Mouse (Mus musculus) heart, postnatal 0 days (tissue): Measurements from ENCODE around the gene 9430038I01Rik.

ENCODE experiments used
- CTCF ChIP-seq: IDR thresholded peaks from 2 replicates; pipeline ENCODE4 v1.5.1; 2016; ENCODE audit warnings: antibody characterized with exemption, control low read depth, low read depth
- EP300 ChIP-seq: IDR thresholded peaks from 2 replicates; pipeline ENCODE4 v1.6.1; 2016; ENCODE audit warnings: antibody characterized with exemption, low read depth

DNA sequence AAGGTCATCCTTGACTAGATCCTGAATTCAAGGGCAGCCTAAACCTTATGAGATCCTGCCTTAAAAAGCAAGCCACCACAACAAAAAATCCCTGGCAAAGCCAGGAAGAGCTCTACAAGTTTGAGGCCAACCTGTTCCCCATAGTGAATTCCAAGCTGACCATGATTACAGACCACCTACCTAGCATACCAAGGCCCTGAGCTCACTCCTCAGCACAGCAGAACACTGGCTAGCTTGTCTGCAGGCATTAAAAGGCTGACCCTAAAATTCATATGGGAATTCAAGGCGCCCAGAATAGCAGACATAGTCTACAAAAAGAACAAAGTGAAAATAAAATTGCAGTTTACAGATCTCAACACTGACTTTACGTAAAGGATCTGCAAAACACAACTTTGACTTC lies 6.4 kb downstream of the 9430038I01Rik start:
- no peak for TF ChIP-seq CTCF
- TF ChIP-seq EP300: no peak
